Mouse (Mus musculus): ENCODE results near the gene A030005K14Rik.

Gene A030005K14Rik

DNA sequence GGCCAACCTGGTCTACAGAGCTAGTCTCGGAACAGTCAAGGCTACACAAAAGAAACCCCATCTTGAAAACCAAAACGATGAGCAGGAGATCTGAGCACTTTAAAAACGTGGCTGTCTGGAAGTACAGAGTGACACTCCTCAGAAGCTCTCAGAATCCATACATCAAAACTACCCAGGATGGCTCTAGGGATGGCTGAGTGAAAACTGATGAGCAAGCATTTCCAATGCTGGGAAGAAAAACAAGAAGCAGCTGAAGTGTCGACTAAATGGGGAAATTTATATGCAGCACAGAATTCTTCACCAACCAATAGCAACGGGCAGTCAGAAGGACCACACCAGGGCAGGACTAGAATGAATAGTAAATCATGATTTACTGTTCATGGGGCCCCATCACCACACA is 24.7 kb downstream of the A030005K14Rik start:
- no peak for DNase-seq

GRCm38 (mm10) chr1:83032508-83032907 is 26.7 kb downstream of the A030005K14Rik start:
- DNase-seq: no peak

GRCm38 (mm10) chr1:83031950-83032349 is 27.2 kb downstream of the A030005K14Rik start:
- no peak for DNase-seq

DNA sequence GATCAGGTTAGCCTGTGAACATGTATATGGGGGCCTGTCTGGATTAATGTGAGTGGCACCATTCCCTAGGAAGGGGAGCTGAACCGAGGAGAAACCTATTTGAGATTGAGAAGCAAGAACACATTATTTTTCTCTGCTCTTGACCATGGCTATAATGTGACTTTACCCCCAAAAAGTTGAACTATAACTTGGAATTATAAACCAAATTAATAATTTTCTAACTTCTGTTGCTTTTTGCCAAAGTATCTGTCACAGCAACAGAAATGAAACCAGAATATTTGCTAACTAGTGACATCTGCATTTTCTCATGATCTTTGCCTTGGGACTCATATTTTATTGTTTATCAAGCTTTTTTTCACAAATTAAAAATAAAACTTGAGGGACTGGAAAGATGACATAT is 42.6 kb downstream of the A030005K14Rik start:
- no peak for DNase-seq

DNA sequence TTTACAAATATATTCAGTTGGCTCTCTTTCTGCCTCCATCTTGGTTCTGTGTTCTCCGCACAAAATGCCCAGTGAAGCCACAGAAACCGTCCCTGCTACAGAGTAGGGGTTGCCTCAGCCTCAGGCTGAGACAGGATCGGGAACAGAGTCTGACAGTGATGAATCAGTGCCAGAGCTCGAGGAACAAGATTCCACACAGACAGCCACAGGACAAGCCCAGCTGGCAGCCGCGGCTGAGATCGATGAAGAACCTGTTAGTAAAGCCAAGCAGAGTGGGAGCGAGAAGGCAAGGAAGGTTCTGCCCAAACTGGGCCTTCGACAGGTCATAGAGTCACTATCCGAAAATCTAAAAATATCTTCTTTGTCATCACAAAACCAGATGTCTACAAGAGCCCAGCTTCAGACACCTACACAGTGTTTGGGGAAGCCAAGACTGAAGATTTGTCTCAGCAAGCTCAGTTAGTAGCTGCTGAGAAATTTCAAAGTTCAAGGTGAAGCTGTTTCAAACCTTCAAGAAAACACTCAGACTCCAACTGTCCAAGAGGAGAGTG is 43.8 kb downstream of the A030005K14Rik start:
- DNase-seq: no peak

- DNase-seq: no peak
These were observed 44.7 kb downstream of the A030005K14Rik start for GRCm38 (mm10) chr1:83014477-83014876.

All from layer of hippocampus, adult 9-11 months (tissue).